Mouse (Mus musculus) bone marrow macrophage, adult 2 months (primary cell): ENCODE results near the gene Zfp326. TPM values are rescaled to one million over a fixed set of nuclear protein-coding genes. Genes with fewer than 3 reads are reported as not detected.
A peak's percentile ranks its signal among the peaks of the same experiment; 100 is the strongest.

Experiments
- H3K27ac ChIP-seq: 2 replicates; pipeline ENCODE4 v1.5.1; 2012; ENCODE audit warnings: low read depth, low read length; ENCODE audit not compliant: insufficient read depth
- H3K4me1 ChIP-seq: 2 replicates; pipeline ENCODE4 v1.6.1; 2012; ENCODE audit warnings: low read length; ENCODE audit not compliant: control insufficient read depth, insufficient read depth
- H3K4me3 ChIP-seq: 2 replicates; pipeline ENCODE4 v1.5.1; 2012; ENCODE audit warnings: mild to moderate bottlenecking, low read length, moderate library complexity; ENCODE audit not compliant: insufficient read depth
- CTCF ChIP-seq: IDR thresholded peaks from 2 replicates; pipeline ENCODE4 v1.5.1; 2012; ENCODE audit warnings: low read depth, mild to moderate bottlenecking, low read length, moderate library complexity
- POLR2A ChIP-seq: IDR thresholded peaks from 2 replicates; pipeline ENCODE4 v1.6.1; 2012; ENCODE audit warnings: mild to moderate bottlenecking, low read depth, low read length, borderline replicate concordance
- polyA plus RNA-seq: library from polyadenylated mRNA; stranded (reverse); fragments of >200 nt; gene quantifications from 2 replicates; pipeline ENCODE4 v1.2.4, GENCODE M21; 2012; ENCODE audit not compliant: missing spikeins, insufficient read depth, insufficient read length

Zfp326 gene
- polyA plus RNA-seq, 1 experiment, result 20.4 TPM

GRCm38 (mm10) chr5:105887317-105887716 is 11.0 kb downstream of the Zfp326 start:
- TF ChIP-seq CTCF (no peak), POLR2A (no peak)
- Histone ChIP-seq H3K4me1 (peaks cover 6% of the 10 kb centered on the region; the same call in 1 of the 2 replicates), H3K4me3 (no peak overlapping the region), H3K27ac (no peak overlapping the region)

- no peak overlapping the region for H3K27ac ChIP-seq
These were observed 21.8 kb downstream of the Zfp326 start for GRCm38 (mm10) chr5:105898161-105898560.

GRCm38 (mm10) chr5:105909209-105909608 is 32.8 kb downstream of the Zfp326 start:
- Histone ChIP-seq H3K27ac (no peak overlapping the region), H3K4me1 (peaks cover 21% of the 10 kb centered on the region), H3K4me3 (no peak overlapping the region)
- TF ChIP-seq POLR2A, result no peak
- no peak for TF ChIP-seq CTCF

More at GRCm38 (mm10) chr5:105898161-105898560, 21.8 kb downstream of the Zfp326 start:
- TF ChIP-seq CTCF (no peak), POLR2A (no peak)
- Histone ChIP-seq H3K4me3 (no peak overlapping the region), H3K4me1 (peaks cover 12% of the 10 kb centered on the region)

GRCm38 (mm10) chr5:105909671-105910070 is 33.3 kb downstream of the Zfp326 start:
- Histone ChIP-seq H3K27ac (no peak overlapping the region), H3K4me3 (no peak overlapping the region), H3K4me1 (peaks cover 21% of the 10 kb centered on the region)
- TF ChIP-seq POLR2A, result no peak
- TF ChIP-seq CTCF, result no peak

GRCm38 (mm10) chr5:105911498-105911897 is 35.1 kb downstream of the Zfp326 start:
- Histone ChIP-seq H3K27ac (no peak overlapping the region), H3K4me3 (no peak overlapping the region), H3K4me1 (peaks cover 21% of the 10 kb centered on the region)
- TF ChIP-seq CTCF (no peak), POLR2A (no peak)

- TF ChIP-seq CTCF, result no peak
- TF ChIP-seq POLR2A, result no peak
- Histone ChIP-seq H3K4me3 (no peak overlapping the region), H3K4me1 (0 out of 2 replicates have a peak, but pooled peaks cover 3% of the 10 kb centered on the region), H3K27ac (no peak overlapping the region)
These were observed 41.0 kb downstream of the Zfp326 start for GRCm38 (mm10) chr5:105917398-105917797.

GRCm38 (mm10) chr5:105918289-105918688 is 41.9 kb downstream of the Zfp326 start:
- H3K4me1 ChIP-seq, result no peaks in the 10 kb centered on the region
- H3K4me3 ChIP-seq, result no peak overlapping the region
- H3K27ac ChIP-seq, result no peak overlapping the region
- TF ChIP-seq CTCF (peak; percentile 77), POLR2A (no peak)

GRCm38 (mm10) chr5:105922818-105923487 is 46.6 kb downstream of the Zfp326 start:
- Histone ChIP-seq H3K4me3 (no peak overlapping the region), H3K27ac (no peak overlapping the region), H3K4me1 (no peaks in the 10 kb centered on the region)
- no peak for TF ChIP-seq POLR2A
- no peak for TF ChIP-seq CTCF

GRCm38 (mm10) chr5:105924347-105924746 is 48.0 kb downstream of the Zfp326 start:
- Histone ChIP-seq H3K4me1 (no peaks in the 10 kb centered on the region), H3K4me3 (no peak overlapping the region), H3K27ac (no peak overlapping the region)
- TF ChIP-seq CTCF, result no peak
- TF ChIP-seq POLR2A, result no peak

GRCm38 (mm10) chr5:105925568-105926255 is 49.3 kb downstream of the Zfp326 start:
- no peaks in the 10 kb centered on the region for H3K4me1 ChIP-seq
- H3K27ac ChIP-seq, result no peak overlapping the region
- no peak overlapping the region for H3K4me3 ChIP-seq
- TF ChIP-seq CTCF (peak; percentile 46; the same call in 1 of the 2 replicates), POLR2A (no peak)
